Mouse (Mus musculus) layer of hippocampus, adult 2 months (tissue): ENCODE measurements around the gene Adamts3. TPM values are rescaled to one million over a fixed set of nuclear protein-coding genes. Genes with fewer than 3 reads are reported as not detected.

Experiments used
- DNase-seq, 2 experiments: peaks; one replicate each; pipeline ENCODE4 v3.0.0; 2022; ENCODE audit warnings: low spot score in 2 of 2
- H3K27ac ChIP-seq: fragments of 200-600 bp; 2 replicates; pipeline ENCODE4 v1.8.1; 2022
- H3K4me3 ChIP-seq: fragments of 200-600 bp; 2 replicates; pipeline ENCODE4 v1.8.1; 2022; ENCODE audit warnings: mild to moderate bottlenecking
- CTCF ChIP-seq: fragments of 200-600 bp; conservative IDR thresholded peaks from 2 replicates; pipeline ENCODE4 v1.8.1; 2022; ENCODE audit warnings: antibody characterized with exemption, mild to moderate bottlenecking, moderate library complexity
- total RNA-seq, 2 experiments: library from RNA; stranded (reverse); gene quantifications; 2 replicates each; pipeline ENCODE4 v1.2.3; 2021

The Adamts3 gene
- total RNA-seq, 2 experiments from 2014 or later = 25.5 to 27.1 TPM

DNA sequence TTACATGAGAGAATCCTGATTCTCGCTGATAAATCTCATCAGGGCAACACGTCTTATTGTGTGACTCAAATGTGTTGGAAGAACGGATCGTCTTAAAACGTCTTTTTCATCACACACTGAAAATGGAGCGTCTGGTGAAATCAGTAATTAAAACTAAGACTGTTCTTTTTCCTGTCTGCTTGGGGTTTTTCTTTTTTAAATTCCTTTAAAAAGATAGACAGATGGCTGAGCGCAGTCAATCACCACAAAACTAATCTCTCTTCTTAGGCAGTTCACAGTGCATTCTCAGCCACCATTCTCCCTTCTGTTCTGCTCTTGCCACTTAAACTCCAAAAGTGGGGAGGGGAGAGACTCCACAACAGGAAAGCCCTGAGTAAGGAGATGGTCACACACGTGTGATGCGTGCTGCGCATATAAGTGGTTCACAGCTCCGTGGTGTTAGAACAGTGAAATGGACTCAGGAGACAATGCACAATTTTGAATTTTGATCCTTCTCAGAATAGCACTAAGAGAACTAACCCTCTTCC is 4.2 kb downstream of the Adamts3 start:
- DNase-seq = peak in 1 of 2 experiments; percentile 33
- Histone ChIP-seq H3K4me3 (no peak overlapping the region), H3K27ac (peak overlapping the region; percentile 48; the same call in 1 of the 2 replicates)
- TF ChIP-seq CTCF = no peak

DNA sequence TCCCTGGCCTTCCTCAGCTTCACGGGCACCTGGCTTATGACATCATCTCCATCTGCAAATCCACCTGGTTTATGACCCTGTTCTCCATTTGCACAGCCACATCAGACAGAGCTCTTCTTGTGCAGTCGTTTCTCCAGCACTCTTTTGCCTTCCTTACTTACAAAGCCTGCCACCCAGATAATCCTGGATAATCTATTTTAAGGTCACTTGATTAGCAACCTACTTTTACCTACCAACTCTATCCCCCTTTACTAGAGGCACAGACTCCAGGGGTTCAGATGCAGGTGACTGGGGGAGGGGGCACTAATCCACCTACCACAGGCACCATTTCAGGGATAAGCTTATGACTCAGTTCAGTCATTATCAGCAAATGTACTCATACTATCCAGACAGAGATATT is 10.5 kb downstream of the Adamts3 start:
- H3K4me3 ChIP-seq = no peak overlapping the region
- DNase-seq = no peak
- no peak overlapping the region for H3K27ac ChIP-seq
- TF ChIP-seq CTCF = no peak

DNA sequence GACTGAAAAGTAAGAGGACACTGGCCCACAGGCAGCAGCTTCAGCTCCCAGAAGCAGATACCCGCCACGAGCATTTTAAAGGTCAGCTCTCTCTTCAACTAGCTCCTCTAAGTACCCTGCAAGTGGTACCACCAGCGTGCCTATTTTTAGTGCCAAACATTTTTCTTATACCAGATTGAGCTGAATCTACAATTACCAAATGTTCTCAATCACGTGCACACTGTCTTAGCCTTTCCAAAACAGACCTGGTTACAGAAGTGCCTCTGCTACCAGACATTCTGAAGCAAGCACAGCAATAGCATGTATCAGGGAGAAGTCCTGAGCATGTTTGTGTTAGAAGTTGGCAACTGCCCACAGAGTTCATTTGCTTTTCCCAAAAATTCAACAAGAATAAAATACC is 23.5 kb downstream of the Adamts3 start:
- Histone ChIP-seq H3K4me3 (no peak overlapping the region), H3K27ac (peak overlapping the region; percentile 34)
- DNase-seq = no peak
- TF ChIP-seq CTCF = no peak

DNA sequence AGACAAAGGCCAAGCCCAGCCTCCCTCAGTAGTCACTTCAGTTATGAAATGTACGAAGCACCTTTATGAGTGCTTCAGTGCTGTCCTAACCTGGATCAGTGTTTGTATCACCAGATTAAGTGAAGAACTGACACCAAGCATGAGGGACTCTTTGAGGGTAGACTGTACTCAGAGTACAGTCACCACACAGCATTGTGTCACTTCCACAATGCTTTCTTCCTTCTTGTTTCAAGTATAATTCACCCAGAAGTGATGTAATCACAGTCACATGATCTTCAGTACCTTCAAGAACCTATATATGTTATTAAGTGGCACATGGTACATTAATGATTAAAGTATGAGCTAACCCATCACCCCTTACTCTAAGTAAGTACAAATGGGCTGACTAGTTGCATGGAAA is 24.3 kb downstream of the Adamts3 start:
- DNase-seq = no peak
- no peak for TF ChIP-seq CTCF

DNA sequence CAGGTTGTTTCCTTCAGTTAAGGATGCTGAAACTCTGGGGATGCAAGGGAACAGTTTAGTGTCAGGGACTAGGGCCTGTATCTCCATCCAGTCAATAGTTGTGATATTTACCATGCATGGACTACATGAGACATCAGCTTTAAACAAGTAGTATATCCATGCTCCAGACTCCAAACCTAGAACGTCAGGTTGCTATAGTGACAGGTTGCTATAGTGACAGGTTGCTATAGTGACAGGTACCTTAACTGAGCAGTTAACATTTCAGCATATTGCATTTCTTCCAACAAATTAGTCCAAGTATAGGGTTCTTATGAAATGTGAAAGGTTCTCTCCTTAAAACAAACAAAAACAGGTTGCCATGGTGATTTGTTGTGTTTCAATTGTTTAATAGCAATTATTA is 36.6 kb downstream of the Adamts3 start:
- H3K27ac ChIP-seq = peak overlapping the region; percentile 77
- DNase-seq = peak; percentile 50 to 58
- no peak overlapping the region for H3K4me3 ChIP-seq
- no peak for TF ChIP-seq CTCF

More for the DNA sequence above, 24.3 kb downstream of the Adamts3 start:
- Histone ChIP-seq H3K27ac (no peak overlapping the region; the same call in 1 of the 2 replicates), H3K4me3 (no peak overlapping the region)

DNA sequence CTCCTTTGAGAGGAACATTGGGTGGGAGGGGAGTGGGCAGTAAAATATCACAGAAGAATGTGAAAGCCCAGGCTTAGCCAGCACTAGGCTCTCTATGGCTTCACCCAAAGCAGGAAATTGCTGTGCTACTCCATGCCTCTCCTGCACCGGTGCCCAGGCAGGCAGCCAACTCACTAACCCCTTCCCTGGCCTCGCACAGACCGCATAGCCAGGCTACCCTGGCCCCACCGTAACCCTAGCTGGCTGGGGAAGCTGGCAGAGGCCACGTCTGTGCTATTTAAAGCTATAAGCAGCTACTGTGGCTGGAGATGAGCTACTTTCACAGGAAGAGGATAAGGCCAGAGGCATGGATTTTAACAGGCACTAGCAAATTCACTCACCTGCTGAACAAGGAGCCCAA is 38.8 kb downstream of the Adamts3 start:
- H3K27ac ChIP-seq = peak overlapping the region; percentile 48
- no peak for TF ChIP-seq CTCF

DNA sequence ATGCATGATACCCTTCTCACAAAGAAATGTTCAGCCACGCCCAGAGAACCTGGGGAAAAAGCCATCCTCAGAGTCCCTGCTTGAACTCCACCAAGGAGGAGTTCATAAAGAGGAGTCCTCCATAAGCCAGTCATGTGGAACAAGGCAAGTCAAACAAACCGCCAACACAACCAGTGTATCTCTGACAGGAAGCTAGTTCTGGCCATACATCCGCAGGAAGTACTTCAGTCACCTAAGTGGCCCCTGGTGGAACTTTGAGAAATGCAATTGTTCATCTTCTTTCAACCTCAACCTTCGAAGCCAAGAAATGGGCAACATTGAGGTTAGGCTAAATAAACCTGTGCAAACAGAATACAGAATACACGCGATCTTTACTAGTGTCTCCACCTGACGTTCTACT is 39.7 kb downstream of the Adamts3 start:
- TF ChIP-seq CTCF = no peak
- DNase-seq = no peak
- Histone ChIP-seq H3K4me3 (no peak overlapping the region), H3K27ac (no peak overlapping the region)

More for the DNA sequence above, 38.8 kb downstream of the Adamts3 start:
- DNase-seq = no peak
- no peak overlapping the region for H3K4me3 ChIP-seq

DNA sequence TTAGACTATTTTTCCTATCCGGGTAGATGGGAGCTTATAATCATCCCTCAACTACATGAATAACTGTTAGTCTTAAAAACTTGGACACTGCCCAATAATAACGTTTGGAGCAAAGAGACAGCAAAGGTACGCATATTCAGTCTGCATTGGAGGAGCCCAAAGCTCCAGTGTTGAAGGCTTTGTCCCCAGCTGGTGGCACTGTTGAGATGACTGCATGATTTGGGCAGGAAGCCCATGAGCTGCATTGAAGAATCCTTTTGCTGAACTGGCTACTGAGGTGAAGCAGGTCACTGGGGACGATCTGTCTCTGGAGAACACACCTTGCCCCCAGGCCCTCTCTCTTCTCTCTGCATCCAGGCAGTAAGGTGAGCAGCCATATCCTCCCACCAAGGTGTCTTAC is 43.5 kb downstream of the Adamts3 start:
- Histone ChIP-seq H3K4me3 (no peak overlapping the region), H3K27ac (peak overlapping the region; percentile 73)
- DNase-seq = peak in 1 of 2 experiments; percentile 35
- peak; percentile 75 for TF ChIP-seq CTCF

DNA sequence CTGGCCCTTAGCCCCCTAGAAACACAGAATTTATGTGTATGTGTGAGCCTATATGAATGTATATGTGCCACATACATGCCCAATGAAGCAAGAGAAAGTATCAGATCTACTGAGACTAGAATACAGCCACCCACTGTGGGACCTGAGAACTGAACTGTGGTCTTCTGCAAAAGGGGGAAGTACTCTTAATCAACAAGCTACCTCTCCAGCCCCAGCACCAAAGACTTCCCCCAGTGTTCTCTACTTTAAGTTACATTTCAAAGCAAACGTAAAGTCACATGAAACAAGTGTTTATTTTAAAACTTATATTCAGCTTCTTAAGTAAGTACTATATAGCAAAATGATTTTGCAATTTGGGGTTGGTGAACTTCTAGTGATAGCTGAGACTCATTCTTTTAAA is 62.0 kb downstream of the Adamts3 start:
- DNase-seq = no peak
- TF ChIP-seq CTCF = no peak
- Histone ChIP-seq H3K27ac (no peak overlapping the region), H3K4me3 (no peak overlapping the region)

DNA sequence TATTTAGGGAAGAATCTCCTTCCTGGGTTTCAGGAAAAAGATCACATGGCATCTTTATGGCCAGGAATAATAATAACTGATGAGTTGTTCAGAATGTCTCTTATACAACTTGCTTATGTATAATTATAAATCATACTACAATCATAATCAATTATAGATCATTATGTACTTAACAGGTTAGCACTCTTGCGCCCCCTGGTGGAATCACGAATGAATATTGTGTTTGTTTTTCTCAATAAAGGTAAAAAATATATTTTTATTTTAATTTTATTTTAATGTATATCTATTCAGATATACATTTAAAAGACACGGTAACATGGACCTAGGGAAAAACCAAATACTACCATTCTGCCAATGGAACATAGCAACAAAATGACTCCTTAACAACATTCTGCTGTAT is 63.6 kb downstream of the Adamts3 start:
- TF ChIP-seq CTCF = peak; percentile 87
- H3K4me3 ChIP-seq = no peak overlapping the region
- H3K27ac ChIP-seq = no peak overlapping the region
- DNase-seq = peak in 1 of 2 experiments; percentile 54

DNA sequence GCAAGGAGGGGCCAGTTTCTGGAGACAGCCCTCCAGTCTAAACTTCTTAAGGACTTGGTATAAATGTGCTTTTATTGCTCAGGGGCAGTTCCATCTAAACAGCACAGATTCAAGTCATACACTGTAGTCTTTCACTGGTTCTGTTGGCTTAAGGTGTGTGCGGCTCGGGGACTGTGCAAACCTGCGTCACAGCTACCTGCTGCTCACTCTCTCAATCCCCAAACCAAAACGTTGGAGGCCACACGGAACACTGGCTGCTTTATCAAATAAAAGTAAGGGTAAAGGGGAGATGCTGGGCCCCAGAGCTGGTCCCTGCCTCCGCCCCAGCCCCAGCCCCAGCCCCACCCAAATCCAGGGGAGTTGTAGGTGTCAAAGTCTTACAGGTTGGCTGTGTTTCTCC is 66.5 kb downstream of the Adamts3 start:
- Histone ChIP-seq H3K4me3 (no peak overlapping the region), H3K27ac (no peak overlapping the region)
- DNase-seq = no peak
- no peak for TF ChIP-seq CTCF

DNA sequence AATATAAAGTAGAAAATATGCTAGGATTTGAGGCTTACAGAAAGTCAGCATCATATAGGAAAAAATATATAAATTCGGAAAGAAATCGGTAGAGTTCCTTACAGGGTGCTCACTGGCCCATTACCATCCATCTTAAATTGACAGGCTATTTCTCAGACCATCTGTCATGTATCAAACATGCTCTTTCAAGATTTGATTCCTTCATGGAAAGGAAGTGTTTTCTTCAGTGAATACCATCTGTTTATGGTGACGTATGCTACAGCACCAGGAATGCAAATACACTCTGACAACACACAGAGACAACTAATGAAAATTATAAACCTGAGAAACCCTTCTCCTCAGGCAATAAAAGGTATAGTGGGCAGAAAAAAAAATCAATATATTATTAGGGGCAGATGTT is 68.6 kb downstream of the Adamts3 start:
- no peak for DNase-seq
- H3K4me3 ChIP-seq = no peak overlapping the region
- no peak for TF ChIP-seq CTCF
- H3K27ac ChIP-seq = no peak overlapping the region

DNA sequence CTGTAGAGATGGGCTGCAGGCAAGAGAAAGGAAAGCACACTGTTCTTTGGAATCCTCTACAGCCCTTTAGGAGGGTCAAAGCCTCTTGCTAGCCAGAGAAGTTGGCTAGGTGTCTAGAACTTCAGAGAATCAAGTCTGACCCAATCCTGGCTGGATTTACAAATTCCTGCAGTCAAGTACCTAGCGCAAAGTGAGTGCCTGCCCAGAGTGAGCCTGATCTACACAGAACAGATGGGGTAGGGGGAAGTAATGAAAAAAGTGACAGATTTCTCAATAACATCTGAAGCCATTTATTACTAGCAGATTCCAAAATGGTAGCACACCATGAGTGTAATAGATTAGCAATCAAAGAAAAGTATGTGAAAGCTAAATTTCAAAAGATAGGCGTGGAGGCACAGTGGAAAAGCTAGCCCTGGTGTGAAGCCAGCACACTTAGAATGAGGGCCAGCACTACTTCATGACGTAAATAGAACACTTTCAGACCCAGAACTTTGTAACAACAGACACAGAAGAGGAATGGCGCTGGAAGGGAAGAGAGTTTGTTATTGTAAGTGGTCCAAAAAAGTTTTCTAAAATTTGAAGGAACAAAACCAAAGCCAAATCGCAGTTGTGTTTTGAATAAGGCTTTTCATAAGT is 82.8 kb downstream of the Adamts3 start:
- no peak overlapping the region for H3K27ac ChIP-seq
- no peak for TF ChIP-seq CTCF
- no peak overlapping the region for H3K4me3 ChIP-seq
- DNase-seq = peak in 1 of 2 experiments; percentile 11

DNA sequence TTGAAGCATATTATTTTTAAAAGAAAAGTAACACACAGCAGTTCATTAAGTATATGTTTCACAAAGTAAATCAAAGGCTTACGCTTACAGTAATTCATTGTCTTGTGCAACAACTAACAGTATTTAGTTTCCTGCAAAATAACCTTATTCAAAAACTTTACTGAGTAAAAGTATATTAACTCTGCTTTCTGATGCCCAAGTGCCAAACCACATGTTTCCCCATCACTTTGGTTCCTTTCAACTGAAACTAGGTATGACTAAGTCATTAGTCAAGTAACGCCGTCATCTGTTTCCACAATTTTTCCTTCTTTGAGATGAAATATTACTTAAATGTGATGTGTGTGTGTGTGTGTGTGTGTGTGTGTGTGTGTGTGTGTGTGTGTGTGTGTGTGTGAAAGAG is 89.4 kb downstream of the Adamts3 start:
- no peak for DNase-seq
- no peak for TF ChIP-seq CTCF
- no peak overlapping the region for H3K27ac ChIP-seq
- no peak overlapping the region for H3K4me3 ChIP-seq

DNA sequence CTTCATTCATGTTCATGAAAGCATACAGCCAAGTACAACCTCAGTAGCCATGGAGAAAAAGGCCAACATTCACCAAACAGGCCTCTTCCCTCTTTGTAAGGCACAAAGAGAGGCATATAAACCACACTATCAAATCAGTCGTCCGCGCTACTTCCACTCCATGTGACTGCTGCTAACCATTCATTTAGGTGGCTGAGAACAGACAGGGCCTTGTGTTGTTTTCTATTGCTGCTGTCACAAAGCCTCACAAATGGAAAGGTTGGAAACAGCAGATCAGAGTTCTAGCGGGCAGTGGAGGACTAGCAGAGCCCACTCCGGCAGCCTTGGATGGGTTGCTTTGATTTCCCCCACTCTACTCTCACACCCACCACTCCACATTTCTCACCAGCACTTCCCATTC is 98.5 kb downstream of the Adamts3 start:
- no peak for DNase-seq
- no peak overlapping the region for H3K4me3 ChIP-seq
- no peak overlapping the region for H3K27ac ChIP-seq
- TF ChIP-seq CTCF = no peak
